Mouse (Mus musculus) hindbrain, embryonic 11.5 days (tissue): ENCODE data around the gene Arhgap32. TPM values are rescaled to one million over a fixed set of nuclear protein-coding genes. Genes with fewer than 3 reads are reported as not detected.

Source experiments
- ATAC-seq: fragments of 200-750 bp; cut with Nextera tagmentation; 2 replicates; pipeline ENCODE4 v1.8.0; 2017; ENCODE audit warnings: mild to moderate bottlenecking, moderate TSS enrichment, moderate library complexity; ENCODE audit not compliant: low FRiP score
- DNase-seq: peaks from one replicate; pipeline ENCODE4 v3.0.0-alpha.2; 2015; ENCODE audit warnings: low spot score
- H3K27ac ChIP-seq: fragments of 300-500 bp; sonication (generic); 2 replicates; pipeline ENCODE4 v1.5.1; 2014; ENCODE audit warnings: mild to moderate bottlenecking, low read depth, low read length
- H3K27me3 ChIP-seq: fragments of 300-500 bp; sonication (generic); 2 replicates; pipeline ENCODE4 v1.6.1; 2014; ENCODE audit warnings: mild to moderate bottlenecking, low read length, moderate library complexity, mixed read lengths; ENCODE audit not compliant: control insufficient read depth, insufficient read depth
- H3K36me3 ChIP-seq: fragments of 300-500 bp; sonication (generic); 2 replicates; pipeline ENCODE4 v1.6.1; 2014; ENCODE audit warnings: mild to moderate bottlenecking, low read length, moderate library complexity, mixed read lengths; ENCODE audit not compliant: control insufficient read depth, insufficient read depth
- H3K4me1 ChIP-seq: fragments of 300-500 bp; sonication (generic); replicated peaks from 2 replicates; pipeline ENCODE4 v1.6.1; 2014; ENCODE audit warnings: low read length, mixed read lengths; ENCODE audit not compliant: control insufficient read depth, insufficient read depth
- H3K4me2 ChIP-seq: fragments of 300-500 bp; sonication (generic); replicated peaks from 2 replicates; pipeline ENCODE4 v1.6.1; 2014; ENCODE audit warnings: mild to moderate bottlenecking, low read depth, low read length
- H3K4me3 ChIP-seq: fragments of 300-500 bp; sonication (generic); 2 replicates; pipeline ENCODE4 v1.5.1; 2014; ENCODE audit warnings: low read depth, low read length
- H3K9ac ChIP-seq: fragments of 300-500 bp; sonication (generic); 2 replicates; pipeline ENCODE4 v1.6.1; 2014; ENCODE audit warnings: low read depth, low read length
- H3K9me3 ChIP-seq: fragments of 300-500 bp; sonication (generic); 2 replicates; pipeline ENCODE4 v1.6.1; 2016; ENCODE audit warnings: low read length; ENCODE audit not compliant: control insufficient read depth
- WGBS: fragments of 180-500 bp; shearing (Covaris S2); extraction: QIAGEN DNeasy Blood & Tissue Kit; methylation state at CpG from one replicate; pipeline ENCODE4 v1.1.7; 2014; 5-methylcytosine and 5-hydroxymethylcytosine counted together
- polyA plus RNA-seq: library from polyadenylated mRNA; unstranded; fragments of >200 nt; fragmentation: Nextera tagmentation; extraction: Ambion mirVana; gene quantifications from 2 replicates; pipeline ENCODE4 v1.2.1, GENCODE M21; 2014

The Arhgap32 gene
- polyA plus RNA-seq, 1 experiment from 2014 or later: 10.7 TPM

- DNase-seq: no peak
- Histone ChIP-seq H3K27me3 (no peaks in the 10 kb centered on the region), H3K4me1 (no peaks in the 10 kb centered on the region), H3K4me2 (no peak overlapping the region), H3K4me3 (no peak overlapping the region), H3K27ac (no peak overlapping the region), H3K9me3 (no peaks in the 10 kb centered on the region), H3K9ac (no peak overlapping the region), H3K36me3 (no peaks in the 10 kb centered on the region; the same call in 1 of the 2 replicates)
- 64% methylated on average over 6 of the region's 6 CpGs for WGBS
- no peak for ATAC-seq
Measured at GRCm38 (mm10) chr9:32246123-32246716, 130.3 kb downstream of the Arhgap32 start.

GRCm38 (mm10) chr9:32250486-32250885 lies 134.6 kb downstream of the Arhgap32 start:
- Histone ChIP-seq H3K36me3 (no peaks in the 10 kb centered on the region; the same call in 1 of the 2 replicates), H3K4me2 (no peak overlapping the region), H3K9ac (no peak overlapping the region), H3K4me1 (no peaks in the 10 kb centered on the region), H3K9me3 (no peaks in the 10 kb centered on the region), H3K27ac (no peak overlapping the region), H3K27me3 (no peaks in the 10 kb centered on the region), H3K4me3 (no peak overlapping the region)
- WGBS: 87% methylated on average over 4 of the region's 4 CpGs
- no peak for ATAC-seq
- no peak for DNase-seq

GRCm38 (mm10) chr9:32253721-32254120 lies 137.8 kb downstream of the Arhgap32 start:
- H3K36me3 ChIP-seq: peaks cover under 1% of the 10 kb centered on the region; the same call in 1 of the 2 replicates

GRCm38 (mm10) chr9:32257365-32257764 lies 141.4 kb downstream of the Arhgap32 start:
- Histone ChIP-seq H3K4me3 (no peak overlapping the region), H3K4me2 (no peak overlapping the region), H3K27ac (no peak overlapping the region), H3K9me3 (no peaks in the 10 kb centered on the region), H3K27me3 (no peaks in the 10 kb centered on the region), H3K4me1 (no peaks in the 10 kb centered on the region), H3K36me3 (peaks cover 10% of the 10 kb centered on the region; the same call in 1 of the 2 replicates), H3K9ac (no peak overlapping the region)
- ATAC-seq (no peak), DNase-seq (no peak)
- WGBS: 81% methylated on average over 8 of the region's 8 CpGs

More at GRCm38 (mm10) chr9:32253721-32254120, 137.8 kb downstream of the Arhgap32 start:
- Histone ChIP-seq H3K4me1 (no peaks in the 10 kb centered on the region), H3K4me3 (no peak overlapping the region), H3K9ac (no peak overlapping the region), H3K27ac (no peak overlapping the region), H3K4me2 (no peak overlapping the region), H3K9me3 (no peaks in the 10 kb centered on the region), H3K27me3 (no peaks in the 10 kb centered on the region)
- 98% methylated on average over 4 of the region's 4 CpGs for WGBS
- ATAC-seq (no peak), DNase-seq (no peak)

GRCm38 (mm10) chr9:32257882-32258281 lies 141.9 kb downstream of the Arhgap32 start:
- Histone ChIP-seq H3K36me3 (peaks cover 10% of the 10 kb centered on the region; the same call in 1 of the 2 replicates), H3K4me3 (no peak overlapping the region), H3K9ac (no peak overlapping the region), H3K9me3 (no peaks in the 10 kb centered on the region), H3K27me3 (no peaks in the 10 kb centered on the region), H3K4me2 (no peak overlapping the region), H3K27ac (no peak overlapping the region), H3K4me1 (no peaks in the 10 kb centered on the region)
- no peak for DNase-seq
- ATAC-seq: no peak
- 77% methylated on average over 2 of the region's 2 CpGs for WGBS

- Histone ChIP-seq H3K4me3 (no peak overlapping the region), H3K9me3 (no peaks in the 10 kb centered on the region), H3K27ac (no peak overlapping the region), H3K9ac (no peak overlapping the region), H3K4me2 (no peak overlapping the region), H3K36me3 (no peaks in the 10 kb centered on the region), H3K4me1 (no peaks in the 10 kb centered on the region), H3K27me3 (no peaks in the 10 kb centered on the region)
- DNase-seq (peak; percentile 84), ATAC-seq (peak; percentile 57; the same call in 1 of the 2 replicates)
- 18% methylated on average over 5 of the region's 5 CpGs for WGBS
Measured at GRCm38 (mm10) chr9:32271896-32272444, 156.0 kb downstream of the Arhgap32 start.

GRCm38 (mm10) chr9:32278052-32278451 lies 162.1 kb downstream of the Arhgap32 start:
- H3K27me3 ChIP-seq: no peaks in the 10 kb centered on the region
- no peak overlapping the region for H3K4me2 ChIP-seq
- no peaks in the 10 kb centered on the region for H3K4me1 ChIP-seq
- H3K4me3 ChIP-seq: no peak overlapping the region
- H3K27ac ChIP-seq: no peak overlapping the region
- ATAC-seq (no peak), DNase-seq (no peak)
- H3K9ac ChIP-seq: no peak overlapping the region
- WGBS: 88% methylated on average over 5 of the region's 5 CpGs
- no peaks in the 10 kb centered on the region for H3K9me3 ChIP-seq
- no peaks in the 10 kb centered on the region for H3K36me3 ChIP-seq

GRCm38 (mm10) chr9:32279789-32280188 lies 163.9 kb downstream of the Arhgap32 start:
- no peak overlapping the region for H3K4me2 ChIP-seq
- no peaks in the 10 kb centered on the region for H3K36me3 ChIP-seq
- ATAC-seq: no peak
- no peak for DNase-seq
- H3K27me3 ChIP-seq: no peaks in the 10 kb centered on the region
- no peak overlapping the region for H3K9ac ChIP-seq
- no peak overlapping the region for H3K27ac ChIP-seq
- no peaks in the 10 kb centered on the region for H3K4me1 ChIP-seq
- 60% methylated on average over 3 of the region's 3 CpGs for WGBS
- H3K9me3 ChIP-seq: no peaks in the 10 kb centered on the region
- no peak overlapping the region for H3K4me3 ChIP-seq

- DNase-seq (no peak), ATAC-seq (no peak)
- Histone ChIP-seq H3K9ac (no peak overlapping the region), H3K4me3 (no peak overlapping the region), H3K9me3 (no peaks in the 10 kb centered on the region), H3K4me2 (no peak overlapping the region), H3K27ac (no peak overlapping the region), H3K27me3 (no peaks in the 10 kb centered on the region), H3K36me3 (no peaks in the 10 kb centered on the region), H3K4me1 (no peaks in the 10 kb centered on the region)
- WGBS: 90% methylated on average over 5 of the region's 5 CpGs
Measured at GRCm38 (mm10) chr9:32280456-32280855, 164.5 kb downstream of the Arhgap32 start.
